Mouse (Mus musculus): Measurements from ENCODE around the gene Wasl. TPM values are rescaled to one million over a fixed set of nuclear protein-coding genes. Genes with fewer than 3 reads are reported as not detected.

Wasl gene
- total and polyA plus RNA-seq, 2 experiments from 2014 or later: 21.4 to 55.2 TPM

- no peak for TF ChIP-seq CTCF (IDR thresholded peaks at IDR 0.05)
- no peak overlapping the region for H3K4me3 ChIP-seq (ENCODE audit: low read depth, low read length)
- H3K27ac ChIP-seq (ENCODE audit: low read depth, low read length): no peak overlapping the region
- 54% methylated on average over 1 of the region's 1 CpGs for WGBS
- no peak for DNase-seq (ENCODE audit: low spot score)
- H3K4me1 ChIP-seq (ENCODE audit: insufficient read depth, low read length): no peaks in the 10 kb centered on the region
- no peaks in the 10 kb centered on the region for H3K36me3 ChIP-seq (ENCODE audit: insufficient read depth, low read length)
- no peak overlapping the region for H3K4me2 ChIP-seq (ENCODE audit: low read depth, low read length, poor library complexity, severe bottlenecking)
- H3K9ac ChIP-seq (replicated peaks; ENCODE audit: low read length, poor library complexity, severe bottlenecking): no peak overlapping the region
- no peaks in the 10 kb centered on the region for H3K9me3 ChIP-seq (ENCODE audit: low read length)
- H3K27me3 ChIP-seq (ENCODE audit: insufficient read depth, low read length): no peaks in the 10 kb centered on the region
- ATAC-seq (ENCODE audit: low FRiP score): no peak
These were observed 63.1 kb downstream of the Wasl start for GRCm38 (mm10) chr6:24601668-24602067.

GRCm38 (mm10) chr6:24600726-24601125 is 64.1 kb downstream of the Wasl start:
- H3K4me3 ChIP-seq (ENCODE audit: low read depth, low read length): no peak overlapping the region
- H3K36me3 ChIP-seq (ENCODE audit: insufficient read depth, low read length): no peaks in the 10 kb centered on the region
- no peaks in the 10 kb centered on the region for H3K4me1 ChIP-seq (ENCODE audit: insufficient read depth, low read length)
- H3K9ac ChIP-seq (replicated peaks; ENCODE audit: low read length, poor library complexity, severe bottlenecking): no peak overlapping the region
- TF ChIP-seq CTCF (IDR thresholded peaks at IDR 0.05): no peak
- DNase-seq (ENCODE audit: low spot score) (no peak), ATAC-seq (ENCODE audit: low FRiP score) (no peak)
- H3K27me3 ChIP-seq (ENCODE audit: insufficient read depth, low read length): no peaks in the 10 kb centered on the region
- H3K9me3 ChIP-seq (ENCODE audit: low read length): no peaks in the 10 kb centered on the region
- WGBS: 70% methylated on average over 4 of the region's 4 CpGs
- H3K4me2 ChIP-seq (ENCODE audit: low read depth, low read length, poor library complexity, severe bottlenecking): no peak overlapping the region
- no peak overlapping the region for H3K27ac ChIP-seq (ENCODE audit: low read depth, low read length)

DNA sequence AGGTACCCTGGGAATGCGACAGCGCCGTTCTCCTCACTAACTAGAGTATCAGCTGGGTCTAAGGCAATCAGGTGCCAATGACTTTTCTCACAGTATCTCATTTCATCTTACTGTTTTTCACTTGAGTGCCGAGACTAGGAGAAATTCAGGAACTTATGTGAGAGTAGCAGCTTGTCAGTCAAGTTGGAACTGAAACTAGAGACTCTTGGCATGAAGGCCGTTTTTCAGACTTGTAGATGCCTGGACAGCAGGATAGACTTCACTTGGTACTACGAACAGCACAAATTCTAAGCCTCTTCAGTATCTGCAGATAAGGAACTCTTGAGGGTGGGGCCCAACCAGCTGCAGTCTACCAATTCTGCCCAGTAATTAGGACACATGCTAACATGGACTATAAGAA is 64.7 kb downstream of the Wasl start:
- H3K27me3 ChIP-seq (ENCODE audit: insufficient read depth, low read length): no peaks in the 10 kb centered on the region
- no peaks in the 10 kb centered on the region for H3K4me1 ChIP-seq (ENCODE audit: insufficient read depth, low read length)
- H3K4me2 ChIP-seq (ENCODE audit: low read depth, low read length, poor library complexity, severe bottlenecking): no peak overlapping the region
- ATAC-seq (ENCODE audit: low FRiP score) (no peak), DNase-seq (ENCODE audit: low spot score) (no peak)
- WGBS: 93% methylated on average over 6 of the region's 6 CpGs
- H3K4me3 ChIP-seq (ENCODE audit: low read depth, low read length): no peak overlapping the region
- H3K9ac ChIP-seq (replicated peaks; ENCODE audit: low read length, poor library complexity, severe bottlenecking): no peak overlapping the region
- H3K9me3 ChIP-seq (ENCODE audit: low read length): no peaks in the 10 kb centered on the region
- H3K36me3 ChIP-seq (ENCODE audit: insufficient read depth, low read length): no peaks in the 10 kb centered on the region
- no peak overlapping the region for H3K27ac ChIP-seq (ENCODE audit: low read depth, low read length)
- no peak for TF ChIP-seq CTCF (IDR thresholded peaks at IDR 0.05)

GRCm38 (mm10) chr6:24599639-24600038 is 65.2 kb downstream of the Wasl start:
- TF ChIP-seq CTCF (IDR thresholded peaks at IDR 0.05): no peak
- Histone ChIP-seq H3K27ac (ENCODE audit: low read depth, low read length) (no peak overlapping the region), H3K36me3 (ENCODE audit: insufficient read depth, low read length) (no peaks in the 10 kb centered on the region), H3K9me3 (ENCODE audit: low read length) (no peaks in the 10 kb centered on the region), H3K9ac (replicated peaks; ENCODE audit: low read length, poor library complexity, severe bottlenecking) (no peak overlapping the region), H3K4me1 (ENCODE audit: insufficient read depth, low read length) (no peaks in the 10 kb centered on the region), H3K4me3 (ENCODE audit: low read depth, low read length) (no peak overlapping the region), H3K27me3 (ENCODE audit: insufficient read depth, low read length) (no peaks in the 10 kb centered on the region), H3K4me2 (ENCODE audit: low read depth, low read length, poor library complexity, severe bottlenecking) (no peak overlapping the region)
- DNase-seq (ENCODE audit: low spot score): no peak
- ATAC-seq (ENCODE audit: low FRiP score): no peak
- WGBS: 75% methylated on average over 5 of the region's 5 CpGs

- no peaks in the 10 kb centered on the region for H3K27me3 ChIP-seq (ENCODE audit: insufficient read depth, low read length)
- no peak for ATAC-seq (ENCODE audit: low FRiP score)
- no peak for DNase-seq (ENCODE audit: low spot score)
- H3K4me3 ChIP-seq (ENCODE audit: low read depth, low read length): no peak overlapping the region
- no peak for TF ChIP-seq CTCF (IDR thresholded peaks at IDR 0.05)
- no peaks in the 10 kb centered on the region for H3K9me3 ChIP-seq (ENCODE audit: low read length)
- H3K4me2 ChIP-seq (ENCODE audit: low read depth, low read length, poor library complexity, severe bottlenecking): no peak overlapping the region
- no peak overlapping the region for H3K27ac ChIP-seq (ENCODE audit: low read depth, low read length)
- no peaks in the 10 kb centered on the region for H3K36me3 ChIP-seq (ENCODE audit: insufficient read depth, low read length)
- no peaks in the 10 kb centered on the region for H3K4me1 ChIP-seq (ENCODE audit: insufficient read depth, low read length)
- WGBS: 92% methylated on average over 6 of the region's 6 CpGs
- no peak overlapping the region for H3K9ac ChIP-seq (replicated peaks; ENCODE audit: low read length, poor library complexity, severe bottlenecking)
These were observed 65.6 kb downstream of the Wasl start for GRCm38 (mm10) chr6:24599179-24599578.

- Histone ChIP-seq H3K9me3 (ENCODE audit: low read length) (no peaks in the 10 kb centered on the region), H3K27me3 (ENCODE audit: insufficient read depth, low read length) (no peaks in the 10 kb centered on the region), H3K4me1 (ENCODE audit: insufficient read depth, low read length) (no peaks in the 10 kb centered on the region), H3K36me3 (ENCODE audit: insufficient read depth, low read length) (no peaks in the 10 kb centered on the region), H3K4me3 (ENCODE audit: low read depth, low read length) (no peak within 1 kb of the TSS), H3K4me2 (ENCODE audit: low read depth, low read length, poor library complexity, severe bottlenecking) (no peak within 1 kb of the TSS), H3K9ac (replicated peaks; ENCODE audit: low read length, poor library complexity, severe bottlenecking) (no peak within 1 kb of the TSS), H3K27ac (ENCODE audit: low read depth, low read length) (no peak within 1 kb of the TSS)
- ATAC-seq (ENCODE audit: low FRiP score) (no peak), DNase-seq (ENCODE audit: low spot score) (no peak)
- TF ChIP-seq CTCF (IDR thresholded peaks at IDR 0.05): no peak
- WGBS: 47% methylated on average over 10 of the region's 10 CpGs
These were observed 67.3 kb downstream of the Wasl start, which contains the start of gene Lmod2 for GRCm38 (mm10) chr6:24597500-24597899. Gene Lmod2 (plus strand): TSS chr6:24597762.
